Mouse (Mus musculus) adrenal gland, adult (tissue): ENCODE measurements at regions not wholly inside any gene's neighbourhood (a gene's known extent, or its start where the extent isn't known, plus 50 kb on each side); places are given as distances from the start of the nearest gene placed in this dataset.

Experiments
- DNase-seq, 2 experiments: peaks; one replicate each; pipeline ENCODE4 v3.0.0; 2022 to 2023; ENCODE audit warnings: low spot score in 1 of 2; ENCODE audit not compliant: inconsistent age in 2 of 2

GRCm38 (mm10) chr6:136229791-136230190, 56.5 kb upstream of the Grin2b start:
- no peak for DNase-seq

DNA sequence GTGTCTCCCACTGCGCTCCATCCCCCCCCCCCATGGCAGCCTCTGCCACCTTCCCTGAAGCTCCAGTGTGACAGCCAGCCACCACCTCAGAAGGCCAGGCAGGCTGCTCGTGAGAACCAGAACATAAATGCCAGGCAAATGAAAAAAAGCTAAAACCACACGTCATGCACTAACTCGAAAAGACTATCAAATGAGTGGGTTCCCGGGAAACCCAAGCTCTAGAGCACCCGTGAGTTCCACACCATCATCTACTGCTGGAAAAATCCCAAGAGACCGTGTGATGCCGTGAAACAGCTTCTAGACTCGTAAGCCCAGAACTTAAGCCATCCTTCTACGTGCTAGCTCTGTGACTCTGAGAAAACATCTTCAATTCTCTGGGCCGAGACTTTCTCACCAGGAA, 62.2 kb upstream of the Grin2b start:
- no peak for DNase-seq

GRCm38 (mm10) chr6:136238989-136239388, 65.7 kb upstream of the Grin2b start:
- DNase-seq, result no peak

GRCm38 (mm10) chr6:136239416-136239815, 66.1 kb upstream of the Grin2b start:
- DNase-seq, result no peak

DNA sequence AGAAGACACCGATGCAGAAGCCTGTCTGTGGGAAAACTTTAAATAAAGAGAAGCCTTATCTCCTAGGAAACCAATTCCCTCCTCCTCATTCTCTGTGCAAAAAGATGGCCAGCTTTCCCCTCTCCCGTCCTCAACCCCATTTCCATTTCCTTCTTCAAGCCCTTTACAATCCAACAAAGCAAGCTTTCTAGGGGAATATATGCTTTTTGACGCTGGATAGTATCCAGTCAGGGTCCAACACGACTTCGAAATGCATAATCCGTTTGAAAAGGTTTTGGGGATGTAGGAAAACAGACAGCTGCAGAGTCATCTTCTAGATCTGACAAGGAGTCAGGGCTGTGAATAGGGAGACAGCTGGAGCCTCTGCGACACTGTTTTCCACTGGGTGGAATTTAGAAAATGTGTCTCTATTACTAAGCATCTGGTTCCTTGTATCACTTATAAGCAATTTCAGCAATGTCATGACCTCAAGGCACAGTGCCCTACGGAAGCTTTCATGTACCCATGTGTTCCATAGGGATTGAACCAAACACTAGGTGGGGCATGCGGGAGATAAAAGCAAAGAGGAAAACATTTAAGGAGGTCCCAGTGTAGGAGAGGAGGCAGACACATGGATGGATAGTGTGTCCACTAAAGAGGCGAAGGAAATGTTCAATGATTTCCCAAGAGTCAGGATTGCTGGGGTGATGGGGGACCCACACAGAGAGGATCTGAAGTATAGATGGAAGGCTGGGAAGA, 68.4 kb upstream of the Grin2b start:
- no peak for DNase-seq

DNA sequence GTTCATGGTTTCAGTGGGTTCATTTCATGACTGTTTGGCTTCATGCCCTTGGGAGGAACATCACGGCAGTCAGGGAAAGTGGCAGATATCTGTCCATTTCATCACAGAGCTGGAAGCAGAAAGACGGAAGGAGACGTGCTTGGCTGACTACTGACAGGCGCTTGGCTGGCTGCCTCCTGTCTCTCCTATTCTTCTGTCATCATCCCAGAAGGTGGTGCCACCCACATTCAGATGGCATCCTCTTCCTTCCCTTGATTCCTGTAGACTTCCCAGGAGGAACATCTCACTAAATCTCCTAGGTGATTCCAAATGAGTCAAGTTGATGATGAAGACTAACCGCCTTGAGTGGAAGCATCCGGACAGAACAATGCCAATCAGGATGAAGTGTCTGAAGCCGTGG, 71.6 kb upstream of the Grin2b start:
- no peak for DNase-seq

GRCm38 (mm10) chr6:136255726-136256512, 71.4 kb upstream of the Gm8994 start:
- DNase-seq, result no peak

DNA sequence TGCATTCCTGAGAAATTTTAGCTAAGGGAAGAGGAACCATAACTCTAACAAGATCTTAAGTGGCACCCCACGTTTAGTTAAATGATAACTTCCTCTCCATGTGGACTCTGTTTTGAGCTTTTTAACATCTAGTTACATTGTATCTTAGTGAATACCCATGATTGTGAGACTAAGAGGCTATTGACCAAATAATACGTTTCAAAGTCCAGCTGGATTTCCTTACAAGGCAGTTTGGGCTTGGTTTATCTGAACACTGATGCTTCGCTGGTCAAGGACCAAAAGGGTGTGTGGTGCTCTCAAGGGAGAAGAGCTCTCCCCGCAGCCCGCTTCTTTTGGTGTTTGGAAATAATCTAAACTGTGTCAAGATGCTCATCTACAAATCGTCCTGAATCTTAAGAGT, 51.6 kb upstream of the Gm8994 start:
- DNase-seq, result no peak

GRCm38 (mm10) chr6:136276771-136277170, 50.6 kb upstream of the Gm8994 start:
- peak in 1 of 2 experiments; percentile 29 for DNase-seq
